Mouse (Mus musculus) brain, embryonic 14.5 days (tissue): Measurements from ENCODE around the gene Tgfb1i1. TPM values are rescaled to one million over a fixed set of nuclear protein-coding genes. Genes with fewer than 3 reads are reported as not detected.

ENCODE experiments used
- DNase-seq: peaks from one replicate; pipeline ENCODE4 v3.0.0-alpha.2; 2011; ENCODE audit warnings: low read depth
- CTCF ChIP-seq: fragments of 200-500 bp; IDR thresholded peaks from 2 replicates; pipeline ENCODE4 v1.5.1; 2012; ENCODE audit warnings: inconsistent platforms, mild to moderate bottlenecking, moderate library complexity, borderline replicate concordance; ENCODE audit not compliant: insufficient read depth, insufficient read length; ENCODE audit errors: extremely low read depth
- POLR2A ChIP-seq: fragments of 200-500 bp; IDR thresholded peaks from 2 replicates; pipeline ENCODE4 v1.6.1; 2012; ENCODE audit warnings: mild to moderate bottlenecking, inconsistent platforms, borderline replicate concordance; ENCODE audit not compliant: poor library complexity, insufficient read depth, insufficient read length, severe bottlenecking; ENCODE audit errors: extremely low read depth
- polyA plus RNA-seq: library from polyadenylated mRNA; depleted of rRNA; stranded (reverse); fragments of >200 nt; gene quantifications from 2 replicates; pipeline ENCODE4 v1.2.3, GENCODE M21; 2012

The Tgfb1i1 gene
- polyA plus RNA-seq, 1 experiment, result 21.3 TPM

- no peak for DNase-seq
- TF ChIP-seq CTCF, result no peak
- no peak for TF ChIP-seq POLR2A
Measured at GRCm38 (mm10) chr7:128248081-128249042, 1.8 kb downstream of the Tgfb1i1 start.

GRCm38 (mm10) chr7:128249998-128250397 lies 3.4 kb downstream of the Tgfb1i1 start:
- TF ChIP-seq POLR2A (no peak), CTCF (no peak)
- no peak for DNase-seq

GRCm38 (mm10) chr7:128251946-128252345 lies 5.3 kb downstream of the Tgfb1i1 start:
- no peak for TF ChIP-seq CTCF
- TF ChIP-seq POLR2A, result no peak
- no peak for DNase-seq

- TF ChIP-seq CTCF (no peak), POLR2A (no peak)
- DNase-seq, result peak; percentile 78
Measured at GRCm38 (mm10) chr7:128252609-128253008, 6.0 kb downstream of the Tgfb1i1 start.

- TF ChIP-seq POLR2A (no peak), CTCF (no peak)
- no peak for DNase-seq
Measured at GRCm38 (mm10) chr7:128254978-128255377, 8.4 kb downstream of the Tgfb1i1 start.

GRCm38 (mm10) chr7:128255757-128256156 lies 9.1 kb downstream of the Tgfb1i1 start:
- no peak for TF ChIP-seq CTCF
- TF ChIP-seq POLR2A, result no peak
- no peak for DNase-seq

GRCm38 (mm10) chr7:128256783-128257334 lies 10.2 kb downstream of the Tgfb1i1 start:
- TF ChIP-seq POLR2A (no peak), CTCF (no peak)
- DNase-seq, result peak; percentile 10

- no peak for DNase-seq
- no peak for TF ChIP-seq POLR2A
- no peak for TF ChIP-seq CTCF
Measured at GRCm38 (mm10) chr7:128265411-128265810, 18.8 kb downstream of the Tgfb1i1 start, which contains the start of gene Slc5a2. TSS of gene Slc5a2 (plus strand) at chr7:128265657.

GRCm38 (mm10) chr7:128266056-128266455 lies 19.4 kb downstream of the Tgfb1i1 start:
- TF ChIP-seq CTCF (no peak), POLR2A (no peak)
- DNase-seq, result no peak

GRCm38 (mm10) chr7:128267391-128267790 lies 20.8 kb downstream of the Tgfb1i1 start:
- no peak for DNase-seq
- no peak for TF ChIP-seq CTCF
- no peak for TF ChIP-seq POLR2A

GRCm38 (mm10) chr7:128267813-128268212 lies 21.2 kb downstream of the Tgfb1i1 start:
- no peak for DNase-seq
- TF ChIP-seq CTCF (no peak), POLR2A (no peak)
